Mouse (Mus musculus) liver, embryonic 11.5 days (tissue): ENCODE measurements around the gene Rhd. TPM values are rescaled to one million over a fixed set of nuclear protein-coding genes. Genes with fewer than 3 reads are reported as not detected.

Experiments
- ATAC-seq: fragments of 200-750 bp; cut with Nextera tagmentation; replicated peaks from 2 replicates; pipeline ENCODE4 v1.8.0; 2017; ENCODE audit warnings: moderate number of reproducible peaks, mild to moderate bottlenecking, moderate TSS enrichment, moderate library complexity; ENCODE audit not compliant: low FRiP score
- DNase-seq: peaks from one replicate; pipeline ENCODE4 v3.0.0-alpha.2; 2017; ENCODE audit warnings: low spot score
- H3K27ac ChIP-seq: fragments of 300-500 bp; sonication (generic); 2 replicates; pipeline ENCODE4 v1.5.1; 2014; ENCODE audit warnings: mild to moderate bottlenecking, low read depth, low read length, control low read depth
- H3K27me3 ChIP-seq: fragments of 300-500 bp; sonication (generic); replicated peaks from 2 replicates; pipeline ENCODE4 v1.6.1; 2014; ENCODE audit warnings: low read length, mixed read lengths; ENCODE audit not compliant: control insufficient read depth, insufficient read depth
- H3K36me3 ChIP-seq: fragments of 300-500 bp; sonication (generic); 2 replicates; pipeline ENCODE4 v1.6.1; 2014; ENCODE audit warnings: mild to moderate bottlenecking, low read length, moderate library complexity, mixed read lengths; ENCODE audit not compliant: control insufficient read depth, insufficient read depth
- H3K4me1 ChIP-seq: fragments of 300-500 bp; sonication (generic); replicated peaks from 2 replicates; pipeline ENCODE4 v1.6.1; 2014; ENCODE audit warnings: low read length, mixed read lengths; ENCODE audit not compliant: control insufficient read depth, insufficient read depth
- H3K4me2 ChIP-seq: fragments of 300-500 bp; sonication (generic); 2 replicates; pipeline ENCODE4 v1.6.1; 2014; ENCODE audit warnings: mild to moderate bottlenecking, control low read depth, moderate library complexity
- H3K4me3 ChIP-seq: fragments of 300-500 bp; sonication (generic); 2 replicates; pipeline ENCODE4 v1.5.1; 2014; ENCODE audit warnings: low read depth, low read length, control low read depth
- H3K9ac ChIP-seq: fragments of 300-500 bp; sonication (generic); 2 replicates; pipeline ENCODE4 v1.6.1; 2014; ENCODE audit warnings: low read depth, low read length, control low read depth
- H3K9me3 ChIP-seq: fragments of 300-500 bp; sonication (generic); 2 replicates; pipeline ENCODE4 v1.6.1; 2016; ENCODE audit warnings: low read length, inconsistent platforms, mixed read lengths; ENCODE audit not compliant: control insufficient read depth
- WGBS: fragments of 180-500 bp; shearing (Covaris S2); extraction: QIAGEN DNeasy Blood & Tissue Kit; methylation state at CpG from one replicate; pipeline ENCODE4 v1.1.7; 2014; 5-methylcytosine and 5-hydroxymethylcytosine counted together
- polyA plus RNA-seq: library from polyadenylated mRNA; unstranded; fragments of >200 nt; fragmentation: Nextera tagmentation; extraction: Ambion mirVana; gene quantifications from 2 replicates; pipeline ENCODE4 v1.2.1, GENCODE M21; 2014

Gene Rhd
- polyA plus RNA-seq, 1 experiment from 2014 or later = 213 TPM

GRCm38 (mm10) chr4:134924019-134924741, 59.8 kb downstream of the Rhd start:
- peak; percentile 74 for ATAC-seq
- H3K27ac ChIP-seq = peak overlapping the region; percentile 99
- H3K36me3 ChIP-seq = peaks cover 30% of the 10 kb centered on the region
- H3K4me1 ChIP-seq = peaks cover 20% of the 10 kb centered on the region
- DNase-seq = peak; percentile 77
- no peaks in the 10 kb centered on the region for H3K27me3 ChIP-seq
- peak overlapping the region; percentile 100 for H3K4me3 ChIP-seq
- H3K9me3 ChIP-seq = no peaks in the 10 kb centered on the region
- H3K4me2 ChIP-seq = peak overlapping the region; percentile 97
- under 1% methylated on average over 75 of the region's 75 CpGs for WGBS
- H3K9ac ChIP-seq = peak overlapping the region; percentile 100

DNA sequence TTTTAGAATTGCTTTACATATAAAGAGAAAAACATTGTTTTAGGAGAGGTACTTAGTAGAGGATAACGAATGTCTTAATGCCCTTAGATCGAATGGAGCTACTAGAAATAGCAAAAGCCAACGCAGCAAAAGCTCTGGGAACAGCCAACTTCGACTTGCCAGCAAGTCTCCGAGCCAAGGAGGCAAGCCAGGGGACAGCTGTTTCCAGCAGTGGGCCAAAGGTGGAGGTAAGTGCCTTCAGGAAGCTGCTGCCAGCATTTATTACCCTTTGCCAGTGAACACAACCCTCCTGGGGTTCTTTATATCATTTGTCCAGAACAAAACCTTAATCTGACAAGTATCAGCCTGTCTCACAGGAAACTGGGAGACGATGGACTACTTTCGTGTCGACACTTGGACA, 60.9 kb downstream of the Rhd start:
- Histone ChIP-seq H3K9ac (peak overlapping the region; percentile 37), H3K4me1 (peaks cover 18% of the 10 kb centered on the region), H3K9me3 (no peaks in the 10 kb centered on the region), H3K4me2 (peak overlapping the region; percentile 97), H3K36me3 (peaks cover 33% of the 10 kb centered on the region), H3K4me3 (peak overlapping the region; percentile 100), H3K27me3 (no peaks in the 10 kb centered on the region), H3K27ac (peak overlapping the region; percentile 20; the same call in 1 of the 2 replicates)
- 74% methylated on average over 8 of the region's 8 CpGs for WGBS
- DNase-seq = no peak
- ATAC-seq = no peak

DNA sequence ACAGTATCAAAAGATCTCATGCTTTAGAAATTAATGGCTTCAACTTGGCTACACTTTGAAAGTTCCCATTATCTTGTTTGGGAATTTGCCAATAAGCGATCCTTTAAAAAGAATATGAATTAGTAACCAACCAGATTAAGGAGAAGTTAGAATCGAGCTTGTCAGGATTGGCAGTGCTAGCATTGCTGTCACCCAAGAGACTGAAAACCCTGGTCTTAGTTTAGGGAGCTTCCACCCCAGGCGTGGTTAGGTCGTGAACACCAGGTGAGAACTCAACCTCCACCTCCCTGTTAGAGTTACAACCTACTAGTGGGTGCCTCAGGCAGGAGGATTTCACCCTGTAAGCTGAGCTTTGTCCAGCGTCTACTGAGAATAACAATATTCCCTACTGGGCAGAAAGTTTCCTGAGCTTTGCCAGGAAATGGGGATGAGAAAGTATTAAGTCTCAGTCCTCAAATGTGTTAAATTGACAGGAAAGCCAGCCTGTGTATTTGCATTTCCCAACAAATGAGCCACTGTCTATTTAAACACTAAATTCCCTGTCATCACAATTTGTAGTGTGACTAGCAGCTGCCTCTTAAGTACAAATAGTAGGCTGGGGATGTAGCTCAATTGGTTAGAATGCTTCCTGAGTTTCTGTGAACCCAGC, 63.6 kb downstream of the Rhd start:
- Histone ChIP-seq H3K27ac (no peak overlapping the region), H3K36me3 (peaks cover 39% of the 10 kb centered on the region), H3K4me1 (peaks cover 21% of the 10 kb centered on the region), H3K4me3 (peak overlapping the region; percentile 15; the same call in 1 of the 2 replicates), H3K4me2 (0 out of 2 replicates have a peak overlapping the region, but pooled peaks have one; percentile 7), H3K27me3 (no peaks in the 10 kb centered on the region), H3K9ac (no peak overlapping the region), H3K9me3 (no peaks in the 10 kb centered on the region)
- WGBS = 69% methylated on average over 5 of the region's 5 CpGs
- DNase-seq = no peak
- no peak for ATAC-seq

GRCm38 (mm10) chr4:134928464-134928836, 64.1 kb downstream of the Rhd start:
- 85% methylated on average over 1 of the region's 1 CpGs for WGBS
- Histone ChIP-seq H3K36me3 (peaks cover 44% of the 10 kb centered on the region), H3K4me2 (no peak overlapping the region)

DNA sequence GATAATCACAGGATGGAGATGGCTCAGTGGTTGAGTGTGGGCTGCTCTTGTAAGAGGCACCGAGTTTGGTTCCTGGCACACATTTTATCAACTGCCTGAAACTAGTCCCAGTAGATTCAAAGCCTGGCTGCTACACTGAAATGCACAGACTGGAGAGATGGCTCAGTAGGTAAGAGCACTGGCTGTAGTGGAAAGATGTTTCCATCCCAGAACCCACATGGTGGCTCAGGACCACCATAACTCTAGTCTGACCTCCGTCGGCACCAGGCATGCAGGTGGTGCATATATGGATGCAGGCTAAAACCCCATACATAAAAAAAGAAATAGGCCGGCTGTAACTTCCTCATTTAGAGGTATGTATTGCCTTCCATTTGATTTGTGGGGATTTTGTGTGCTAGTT, 65.2 kb downstream of the Rhd start:
- Histone ChIP-seq H3K9ac (no peak overlapping the region; the same call in 1 of the 2 replicates), H3K36me3 (peaks cover 50% of the 10 kb centered on the region), H3K27ac (peak overlapping the region; percentile 85), H3K4me3 (no peak overlapping the region), H3K4me1 (peaks cover 21% of the 10 kb centered on the region), H3K27me3 (no peaks in the 10 kb centered on the region), H3K4me2 (peak overlapping the region; percentile 31; the same call in 1 of the 2 replicates), H3K9me3 (no peaks in the 10 kb centered on the region)
- no peak for DNase-seq
- WGBS = 54% methylated on average over 4 of the region's 4 CpGs
- ATAC-seq = no peak

More at GRCm38 (mm10) chr4:134928464-134928836, 64.1 kb downstream of the Rhd start:
- no peaks in the 10 kb centered on the region for H3K27me3 ChIP-seq
- no peak overlapping the region for H3K27ac ChIP-seq
- DNase-seq (no peak), ATAC-seq (no peak)
- no peak overlapping the region for H3K9ac ChIP-seq
- H3K4me3 ChIP-seq = peak overlapping the region; percentile 15; the same call in 1 of the 2 replicates
- no peaks in the 10 kb centered on the region for H3K9me3 ChIP-seq
- peaks cover 21% of the 10 kb centered on the region for H3K4me1 ChIP-seq

DNA sequence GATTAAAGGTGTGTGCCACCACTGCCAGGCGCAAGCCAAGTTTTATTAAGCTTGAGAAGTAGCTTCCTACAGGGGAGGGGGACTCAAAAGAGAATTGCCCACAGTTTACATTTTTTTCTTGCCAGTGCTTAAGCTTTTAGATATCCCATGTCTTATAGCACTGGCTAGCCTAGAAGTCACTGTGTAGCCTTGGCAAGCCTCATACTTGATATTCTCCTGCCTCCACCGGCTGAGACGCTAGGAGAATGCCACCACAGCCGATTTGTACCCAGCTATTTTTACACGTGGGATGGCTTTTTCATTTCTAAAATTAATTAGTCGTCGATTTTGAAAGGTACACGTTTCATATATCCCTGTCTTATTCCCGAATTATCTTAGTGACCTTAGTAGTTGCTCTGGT, 65.9 kb downstream of the Rhd start:
- Histone ChIP-seq H3K27me3 (no peaks in the 10 kb centered on the region), H3K9ac (peak overlapping the region; percentile 66), H3K4me3 (peak overlapping the region; percentile 100), H3K36me3 (peaks cover 53% of the 10 kb centered on the region), H3K4me1 (peaks cover 18% of the 10 kb centered on the region), H3K4me2 (peak overlapping the region; percentile 75), H3K9me3 (no peaks in the 10 kb centered on the region), H3K27ac (peak overlapping the region; percentile 85)
- WGBS = 23% methylated on average over 9 of the region's 9 CpGs
- DNase-seq = no peak
- no peak for ATAC-seq

DNA sequence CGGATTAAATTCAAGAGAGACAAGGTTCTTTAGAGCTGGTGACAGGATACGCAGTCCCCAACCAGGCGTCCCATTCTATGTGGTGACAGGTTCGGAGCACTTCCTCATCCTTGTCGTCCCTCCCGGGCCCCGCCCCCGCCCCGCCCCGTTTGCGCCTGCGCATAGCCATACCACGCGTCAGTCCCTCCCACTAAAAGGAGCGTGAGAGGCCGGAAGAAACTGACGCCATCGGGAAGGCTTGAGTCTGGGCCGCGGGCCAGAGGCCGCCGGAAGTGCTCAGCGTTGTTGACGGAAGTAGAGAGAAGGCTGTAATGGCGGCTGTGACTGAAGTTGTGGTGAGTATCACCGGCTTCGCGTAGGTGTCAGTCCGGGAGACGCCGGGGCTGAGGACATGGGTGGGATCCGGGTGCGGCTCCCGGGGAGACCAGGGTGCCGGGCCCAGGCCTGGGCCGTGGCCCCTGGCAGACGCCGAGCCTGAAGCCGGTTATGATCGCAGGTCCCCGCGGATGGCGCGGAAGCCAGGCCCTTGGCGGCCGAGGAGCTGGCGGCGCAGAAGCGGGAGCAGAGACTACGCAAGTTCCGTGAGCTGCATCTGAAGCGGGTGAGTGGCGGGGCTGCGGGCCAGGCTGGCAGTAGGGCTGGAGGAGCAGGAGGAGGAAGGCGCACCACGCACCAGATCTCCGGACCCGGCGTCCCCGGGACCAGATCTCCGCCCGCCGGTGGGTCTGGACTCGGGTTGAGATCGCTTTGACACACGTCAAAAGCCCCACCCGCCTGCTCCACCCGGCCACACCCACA, 66.5 kb downstream of the Rhd start, which contains the start of gene Syf2:
TSS of gene Syf2 (plus strand) at position 215 of the 798 bp plus-strand sequence.
- Histone ChIP-seq H3K9me3 (no peaks in the 10 kb centered on the region), H3K9ac (peak within 1 kb of the TSS; percentile 79), H3K4me2 (peak within 1 kb of the TSS; percentile 75), H3K27me3 (no peaks in the 10 kb centered on the region), H3K27ac (peak within 1 kb of the TSS; percentile 85), H3K4me3 (peak within 1 kb of the TSS; percentile 100), H3K36me3 (peaks cover 50% of the 10 kb centered on the region), H3K4me1 (peaks cover 11% of the 10 kb centered on the region)
- peak; percentile 91 for DNase-seq
- WGBS = 1% methylated on average over 68 of the region's 68 CpGs
- peak; percentile 92 for ATAC-seq
